Mouse (Mus musculus) megakaryocyte, embryonic 14.5 days (primary cell): ENCODE data around the gene Gm20716. TPM values are rescaled to one million over a fixed set of nuclear protein-coding genes. Genes with fewer than 3 reads are reported as not detected.

Experiments used
- H3K27me3 ChIP-seq: replicated peaks from 2 replicates; pipeline ENCODE3; 2012; ENCODE audit warnings: inconsistent platforms
- H3K36me3 ChIP-seq: replicated peaks from 2 replicates; pipeline ENCODE3; 2012; ENCODE audit warnings: low read length, inconsistent platforms, mixed read lengths
- H3K4me1 ChIP-seq: 2 replicates; pipeline ENCODE4 v1.6.1; 2012; ENCODE audit warnings: inconsistent platforms
- H3K4me3 ChIP-seq: replicated peaks from 2 replicates; pipeline ENCODE3; 2012; ENCODE audit warnings: moderate library complexity, mild to moderate bottlenecking, inconsistent platforms
- H3K9me3 ChIP-seq: 2 replicates; pipeline ENCODE4 v1.6.1; 2012; ENCODE audit warnings: inconsistent platforms
- FLI1 ChIP-seq: IDR thresholded peaks from 2 replicates; pipeline ENCODE4 v1.6.1; 2012; ENCODE audit warnings: low read length, inconsistent platforms, mixed read lengths
- GATA1 ChIP-seq: IDR thresholded peaks from 3 replicates; pipeline ENCODE4 v1.6.1; 2012; ENCODE audit warnings: mixed read lengths, low read length, inconsistent platforms, borderline replicate concordance
- polyA plus RNA-seq: library from polyadenylated mRNA; stranded (reverse); fragments of >175 nt; gene quantifications from 2 replicates; pipeline ENCODE4 v1.2.3, GENCODE M21; 2012; ENCODE audit warnings: low replicate concordance; ENCODE audit not compliant: insufficient read depth

Gm20716 gene
- polyA plus RNA-seq, 1 experiment: not detected

GRCm38 (mm10) chr2:168252639-168253292 is 22.6 kb upstream of the Gm20716 start:
- no peak for TF ChIP-seq FLI1
- no peak for TF ChIP-seq GATA1
- Histone ChIP-seq H3K4me1 (peaks cover 86% of the 10 kb centered on the region), H3K9me3 (no peaks in the 10 kb centered on the region), H3K27me3 (peaks cover 37% of the 10 kb centered on the region), H3K36me3 (no peaks in the 10 kb centered on the region), H3K4me3 (no peak overlapping the region)

- Histone ChIP-seq H3K36me3 (no peaks in the 10 kb centered on the region), H3K9me3 (no peaks in the 10 kb centered on the region), H3K4me3 (no peak overlapping the region), H3K27me3 (peaks cover 54% of the 10 kb centered on the region), H3K4me1 (peaks cover 62% of the 10 kb centered on the region)
- TF ChIP-seq GATA1 (no peak), FLI1 (no peak)
Measured at GRCm38 (mm10) chr2:168250270-168250669, 20.1 kb upstream of the Gm20716 start.

GRCm38 (mm10) chr2:168248856-168249245 is 18.7 kb upstream of the Gm20716 start:
- peaks cover 61% of the 10 kb centered on the region for H3K27me3 ChIP-seq
- no peaks in the 10 kb centered on the region for H3K9me3 ChIP-seq
- no peak overlapping the region for H3K4me3 ChIP-seq
- TF ChIP-seq GATA1 (no peak), FLI1 (no peak)
- peaks cover 48% of the 10 kb centered on the region for H3K4me1 ChIP-seq
- H3K36me3 ChIP-seq: no peaks in the 10 kb centered on the region

- Histone ChIP-seq H3K4me3 (no peak overlapping the region), H3K36me3 (no peaks in the 10 kb centered on the region), H3K27me3 (peaks cover 61% of the 10 kb centered on the region), H3K9me3 (no peaks in the 10 kb centered on the region), H3K4me1 (peaks cover 43% of the 10 kb centered on the region)
- no peak for TF ChIP-seq FLI1
Measured at GRCm38 (mm10) chr2:168248167-168248855, 18.1 kb upstream of the Gm20716 start.

- TF ChIP-seq FLI1 (no peak), GATA1 (no peak)
- Histone ChIP-seq H3K36me3 (no peaks in the 10 kb centered on the region), H3K4me3 (no peak overlapping the region), H3K4me1 (peaks cover 24% of the 10 kb centered on the region), H3K9me3 (no peaks in the 10 kb centered on the region), H3K27me3 (peaks cover 49% of the 10 kb centered on the region)
Measured at GRCm38 (mm10) chr2:168245571-168245970, 15.4 kb upstream of the Gm20716 start.

GRCm38 (mm10) chr2:168243278-168243677 is 13.1 kb upstream of the Gm20716 start:
- TF ChIP-seq FLI1 (no peak), GATA1 (no peak)
- peaks cover 14% of the 10 kb centered on the region for H3K4me1 ChIP-seq
- H3K36me3 ChIP-seq: no peaks in the 10 kb centered on the region
- peaks cover 15% of the 10 kb centered on the region for H3K9me3 ChIP-seq
- no peak overlapping the region for H3K4me3 ChIP-seq
- peaks cover 64% of the 10 kb centered on the region for H3K27me3 ChIP-seq

GRCm38 (mm10) chr2:168242841-168243240 is 12.7 kb upstream of the Gm20716 start:
- H3K4me3 ChIP-seq: no peak overlapping the region
- H3K4me1 ChIP-seq: peaks cover 11% of the 10 kb centered on the region
- peaks cover 17% of the 10 kb centered on the region for H3K9me3 ChIP-seq
- no peaks in the 10 kb centered on the region for H3K36me3 ChIP-seq
- no peak for TF ChIP-seq GATA1
- TF ChIP-seq FLI1: no peak
- H3K27me3 ChIP-seq: peaks cover 62% of the 10 kb centered on the region

GRCm38 (mm10) chr2:168238335-168238734 is 8.2 kb upstream of the Gm20716 start:
- no peak overlapping the region for H3K4me3 ChIP-seq
- peaks cover 38% of the 10 kb centered on the region for H3K27me3 ChIP-seq
- TF ChIP-seq GATA1 (no peak), FLI1 (no peak)
- H3K9me3 ChIP-seq: peaks cover 22% of the 10 kb centered on the region
- H3K36me3 ChIP-seq: peaks cover 10% of the 10 kb centered on the region
- peaks cover 17% of the 10 kb centered on the region for H3K4me1 ChIP-seq

GRCm38 (mm10) chr2:168233286-168233685 is 3.1 kb upstream of the Gm20716 start:
- H3K9me3 ChIP-seq: peaks cover 6% of the 10 kb centered on the region
- peaks cover 11% of the 10 kb centered on the region for H3K27me3 ChIP-seq
- no peak for TF ChIP-seq GATA1
- no peak for TF ChIP-seq FLI1
- H3K4me1 ChIP-seq: peaks cover 35% of the 10 kb centered on the region
- no peak overlapping the region for H3K4me3 ChIP-seq
- H3K36me3 ChIP-seq: peaks cover 27% of the 10 kb centered on the region

- H3K36me3 ChIP-seq: peaks cover 34% of the 10 kb centered on the region
- H3K4me3 ChIP-seq: peak overlapping the region; percentile 99
- TF ChIP-seq GATA1 (no peak), FLI1 (no peak)
- peaks cover 52% of the 10 kb centered on the region for H3K4me1 ChIP-seq
- H3K9me3 ChIP-seq: no peaks in the 10 kb centered on the region
- H3K27me3 ChIP-seq: peaks cover 4% of the 10 kb centered on the region
Measured at GRCm38 (mm10) chr2:168231471-168231829, 1.3 kb upstream of the Gm20716 start.
